Comparison of ENCODE assay signal across 24 mouse cellular contexts in genomic region chrX:160501095-160501494, GRCm38 (mm10). TPM values are rescaled to one million over a fixed set of nuclear protein-coding genes. Genes with fewer than 3 reads are reported as not detected.
DNase-seq lines count a peak whose midpoint lies in the region; ATAC-seq and TF ChIP-seq lines count a peak whose summit lies in the region.
"Had no signal": no experiment of that assay in that cellular context is flagged by ENCODE, and none has a peak within 500 bp of the region (broad histone marks: within the 10 kb centered on the region; RNA-seq: fewer than 3 reads in every experiment).

No protein-coding gene starts in this region.

- intact Hi-C loops in heart, postnatal 14 days (cut with DNase I), result no loop called here

- H3K9ac ChIP-seq in embryonic facial prominence, embryonic 15.5 days, result no peak overlapping the region
- no peak overlapping the region for H3K9ac ChIP-seq in heart, embryonic 16.5 days (ENCODE audit: low read length)
- H3K9ac ChIP-seq: limb, embryonic 15.5 days had no signal

- H3K4me3 ChIP-seq in embryonic facial prominence, embryonic 15.5 days (replicated peaks), result no peak overlapping the region
- H3K4me3 ChIP-seq in embryonic facial prominence, embryonic 10.5 days, result no peak overlapping the region
- H3K4me3 ChIP-seq in heart, embryonic 16.5 days (ENCODE audit: low read length), result no peak overlapping the region
- no peak overlapping the region for H3K4me3 ChIP-seq in lung, adult 2 months (replicated peaks; ENCODE audit: extremely low read depth, low read depth, low read length)

- H3K36me3 ChIP-seq in embryonic facial prominence, embryonic 15.5 days, result no peaks in the 10 kb centered on the region
- no peaks in the 10 kb centered on the region for H3K36me3 ChIP-seq in embryonic facial prominence, embryonic 10.5 days (replicated peaks)
- H3K36me3 ChIP-seq in heart, embryonic 16.5 days (ENCODE audit: control insufficient read depth, insufficient read depth), result no peaks in the 10 kb centered on the region
- H3K36me3 ChIP-seq: embryonic facial prominence, embryonic 12.5 days; limb, embryonic 15.5 days; lung, embryonic 15.5 days; neural tube, embryonic 15.5 days; stomach, embryonic 15.5 days had no signal

- TF ChIP-seq CTCF in lung, adult 2 months (IDR thresholded peaks at IDR 0.05; ENCODE audit: insufficient read depth, low read length), result no peak

- H3K4me2 ChIP-seq in embryonic facial prominence, embryonic 15.5 days (replicated peaks), result peak overlapping the region; percentile 46; the same call in 1 of the 2 replicates
- no peak overlapping the region for H3K4me2 ChIP-seq in heart, embryonic 16.5 days (ENCODE audit: low read depth, low read length)

- peaks cover 8% of the 10 kb centered on the region; the same call in 1 of the 2 replicates for H3K27me3 ChIP-seq in embryonic facial prominence, embryonic 15.5 days
- H3K27me3 ChIP-seq in embryonic facial prominence, embryonic 10.5 days (replicated peaks; ENCODE audit: low read depth, poor library complexity, severe bottlenecking), result peaks cover 81% of the 10 kb centered on the region
- no peaks in the 10 kb centered on the region for H3K27me3 ChIP-seq in heart, embryonic 16.5 days (ENCODE audit: control insufficient read depth, insufficient read depth, low read length)
- H3K27me3 ChIP-seq: stomach, embryonic 15.5 days had no signal

- ATAC-seq in embryonic facial prominence, embryonic 15.5 days (ENCODE audit: insufficient number of reproducible peaks, low FRiP score, low TSS enrichment, low read depth), result no peak
- ATAC-seq in heart, embryonic 16.5 days (replicated peaks; ENCODE audit: extremely low read depth, insufficient read depth, low FRiP score), result no peak

- no peak for TF ChIP-seq POLR2A in lung, adult 2 months (IDR thresholded peaks at IDR 0.05; ENCODE audit: borderline replicate concordance, extremely low read depth, low read depth, low read length)

- 0 out of 2 replicates have a peak, but pooled peaks cover 9% of the 10 kb centered on the region for H3K4me1 ChIP-seq in embryonic facial prominence, embryonic 15.5 days
- peaks cover 6% of the 10 kb centered on the region for H3K4me1 ChIP-seq in embryonic facial prominence, embryonic 10.5 days
- H3K4me1 ChIP-seq in heart, embryonic 16.5 days (ENCODE audit: control insufficient read depth, insufficient read depth, low read length), result peaks cover 2% of the 10 kb centered on the region; the same call in 1 of the 2 replicates
- no peaks in the 10 kb centered on the region; the same call in 1 of the 2 replicates for H3K4me1 ChIP-seq in lung, adult 2 months (ENCODE audit: control insufficient read depth, insufficient read depth, low read length)

- H3K27ac ChIP-seq in embryonic facial prominence, embryonic 15.5 days (replicated peaks), result no peak overlapping the region
- no peak overlapping the region for H3K27ac ChIP-seq in embryonic facial prominence, embryonic 10.5 days (replicated peaks)
- H3K27ac ChIP-seq in heart, embryonic 16.5 days (ENCODE audit: low read length), result peak overlapping the region; percentile 88
- H3K27ac ChIP-seq: embryonic facial prominence, embryonic 12.5 days; stomach, embryonic 15.5 days had no signal

- H3K9me3 ChIP-seq in embryonic facial prominence, embryonic 15.5 days (replicated peaks), result no peaks in the 10 kb centered on the region
- no peaks in the 10 kb centered on the region for H3K9me3 ChIP-seq in embryonic facial prominence, embryonic 10.5 days
- no peaks in the 10 kb centered on the region for H3K9me3 ChIP-seq in heart, embryonic 16.5 days (replicated peaks; ENCODE audit: control insufficient read depth, low read length)
- H3K9me3 ChIP-seq: embryonic facial prominence, embryonic 12.5 days; forebrain, embryonic 13.5 days; limb, embryonic 15.5 days; lung, embryonic 15.5 days; neural tube, embryonic 15.5 days; stomach, embryonic 15.5 days had no signal

- 83% methylated on average over 3 of the region's 3 CpGs for WGBS in embryonic facial prominence, embryonic 15.5 days
- WGBS in embryonic facial prominence, embryonic 10.5 days, result 89% methylated on average over 3 of the region's 3 CpGs
- WGBS in heart, embryonic 16.5 days, result 62% methylated on average over 3 of the region's 3 CpGs
- 74% methylated on average over 3 of the region's 3 CpGs for WGBS in lung, adult 2 months

- no peak for DNase-seq in embryonic facial prominence, embryonic 10.5 days (ENCODE audit: low spot score)
- no peak for DNase-seq in heart, postnatal 14 days
- DNase-seq in lung, adult 2 months, result peak; percentile 24
- peak; percentile 34 for DNase-seq in lung, postnatal 25 days (ENCODE audit: low spot score)
- DNase-seq in kidney, adult 9 months, result no peak
- no peak for DNase-seq in urinary bladder, postnatal 14 days (ENCODE audit: low spot score)
- DNase-seq: adrenal gland, postnatal 25 days; cerebellum, postnatal 14 days; gastrocnemius, adult 2 months; heart, postnatal 4 days; kidney, adult 2 months; kidney, postnatal 10 days; left cerebral cortex, postnatal 4 days; right cerebral cortex, adult 18-20 months; right cerebral cortex, postnatal 4 days; thymus, postnatal 25 days had no signal

RNA-seq across cellular contexts. Expression of gene Phka2, which starts 0.9 kb away (rescaled TPM):
- polyA plus RNA-seq in embryonic facial prominence, embryonic 15.5 days (2015; fragmentation: Nextera tagmentation; extraction: Ambion mirVana), result 19.1 and 20.0 TPM in 2 replicates
- polyA plus RNA-seq in embryonic facial prominence, embryonic 10.5 days (2016; fragmentation: Nextera tagmentation; extraction: Ambion mirVana), result 15.8 and 16.1 TPM in 2 replicates
- 20.0 and 23.8 TPM in 2 replicates for polyA plus RNA-seq in heart, embryonic 16.5 days (2015; fragmentation: Nextera tagmentation; extraction: Ambion mirVana)
- total RNA-seq in heart, postnatal 14 days (2021), result 10 to 100 TPM; 11.7 to 16.4 TPM
- polyA plus RNA-seq in lung, adult 2 months (2012; rRNA removed), result 11.1 and 15.0 TPM in 2 replicates

Comparison
In these comparisons a context has a peak if more than half of its experiments do, and no peak if none do; other contexts are left out.
1. DNase-seq: peak in lung, adult 2 months (single experiment) and lung, postnatal 25 days (single experiment); none in embryonic facial prominence, embryonic 10.5 days (single experiment), heart, postnatal 14 days (0 of 2), kidney, adult 9 months (single experiment) and urinary bladder, postnatal 14 days (single experiment).